Mouse (Mus musculus): ENCODE results near the gene Tspan31.

DNA sequence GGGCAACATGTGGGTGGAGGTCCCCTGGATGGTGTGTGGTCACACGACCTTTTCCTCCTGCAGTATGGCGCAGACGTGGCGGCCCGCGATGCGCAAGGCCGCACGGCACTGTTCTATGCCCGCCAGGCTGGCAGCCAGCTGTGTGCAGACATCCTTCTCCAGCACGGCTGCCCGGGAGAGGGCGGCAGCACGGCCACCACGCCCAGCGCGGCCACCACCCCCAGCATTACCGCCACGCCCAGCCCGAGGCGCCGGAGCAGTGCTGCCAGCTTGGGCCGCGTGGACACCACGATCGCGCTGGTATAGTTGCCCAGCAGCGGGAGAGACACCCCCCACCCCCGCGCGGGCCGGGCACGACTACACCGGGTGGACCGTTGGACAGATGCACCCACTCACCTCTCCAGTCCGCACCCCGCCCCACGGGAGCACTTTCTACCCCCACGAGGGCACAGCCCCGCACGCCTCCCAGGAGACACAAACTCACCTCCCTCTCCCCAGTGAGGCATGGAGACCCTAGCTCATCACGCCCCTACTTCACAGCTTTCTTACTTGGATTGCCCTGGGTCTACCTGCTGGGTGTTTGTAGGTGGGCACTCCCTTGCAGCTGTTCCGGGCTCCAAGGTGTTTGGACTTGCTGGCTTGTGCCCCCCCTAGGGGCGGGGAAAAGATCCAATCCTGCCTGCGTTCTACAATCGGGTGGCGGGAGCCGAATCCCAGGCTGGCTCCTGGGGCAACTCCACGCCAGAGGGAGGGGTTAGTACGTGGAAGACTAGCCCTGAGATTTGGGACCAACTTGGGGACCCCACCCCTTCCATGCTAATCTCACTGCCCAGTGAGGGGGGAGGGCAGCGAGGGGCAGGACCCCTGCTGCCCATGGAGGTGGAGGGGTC is 21.7 kb upstream of the Tspan31 start:
- TF ChIP-seq CTCF (IDR thresholded peaks at IDR 0.05; ENCODE audit: low read depth) (no peak), EP300 (IDR thresholded peaks at IDR 0.05; ENCODE audit: low read depth) (no peak)

Data from liver, postnatal 0 days (tissue).